Mouse (Mus musculus) lung, postnatal 10 days (tissue): ENCODE results near the gene Themis2.
"Not testable (repeated sequence)": the region's sequence is repeated elsewhere in the genome, so short reads cannot be mapped to it uniquely, and the experiment has no call there.

Experiments used
- DNase-seq: peaks from one replicate; pipeline ENCODE4 v3.0.0; 2021

Themis2 gene

DNA sequence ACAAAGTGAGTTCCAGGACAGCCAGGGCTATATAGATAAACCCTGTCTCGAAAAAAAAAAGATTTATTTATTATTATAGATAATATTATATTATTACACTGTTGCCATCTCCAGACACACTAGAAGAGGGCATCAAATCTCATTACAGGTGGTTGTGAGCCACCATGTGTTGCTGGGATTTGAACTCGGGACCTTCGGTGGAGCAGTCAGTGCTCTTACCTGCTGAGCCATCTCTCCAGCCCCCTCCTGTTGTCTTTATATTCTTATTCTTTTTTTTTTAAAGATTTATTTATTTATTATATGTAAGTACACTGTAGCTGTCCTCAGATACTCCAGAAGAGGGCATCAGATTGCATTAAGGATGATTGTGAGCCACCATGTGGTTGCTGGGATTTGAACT, 2.5 kb upstream of the Themis2 start:
- not testable (repeated sequence) for DNase-seq

DNA sequence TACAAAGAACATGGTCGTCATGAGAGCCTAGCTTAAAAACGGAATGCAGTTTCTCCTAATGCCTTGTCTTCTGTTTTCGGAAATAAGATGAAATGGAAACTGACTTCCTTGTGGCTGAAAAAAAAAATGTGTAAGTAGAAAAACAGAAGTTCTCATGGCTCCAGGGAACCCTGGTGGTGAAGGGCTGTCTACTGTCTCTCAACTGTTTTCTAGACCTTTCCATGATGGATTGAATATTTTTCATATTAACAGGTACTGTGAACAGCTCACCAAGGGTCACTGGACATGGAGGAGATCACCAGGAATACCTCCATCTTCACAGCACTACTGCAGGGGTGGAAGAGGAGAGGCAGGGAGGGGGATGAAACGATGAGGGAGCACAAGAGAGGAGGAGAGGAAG, 1.8 kb upstream of the Themis2 start:
- no peak for DNase-seq

DNA sequence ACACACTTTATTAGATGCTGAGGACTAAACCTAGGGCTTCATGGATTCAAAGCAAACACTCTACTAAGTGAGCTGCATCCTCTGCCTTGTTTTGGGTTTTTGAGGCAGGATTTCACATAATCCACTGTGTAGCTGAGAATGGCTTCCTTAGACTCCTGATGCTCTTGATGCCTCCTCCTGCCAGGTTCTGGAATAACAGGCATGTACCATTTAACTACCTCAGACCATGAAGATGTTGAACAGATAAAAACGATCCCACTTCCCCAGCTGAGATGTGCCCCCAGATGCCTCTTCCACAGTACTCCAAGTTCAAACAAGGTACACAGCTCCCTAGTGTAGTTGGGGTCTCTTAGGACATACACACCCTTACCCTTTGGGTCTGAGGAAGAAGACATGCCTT, 1.3 kb upstream of the Themis2 start:
- DNase-seq = no peak

DNA sequence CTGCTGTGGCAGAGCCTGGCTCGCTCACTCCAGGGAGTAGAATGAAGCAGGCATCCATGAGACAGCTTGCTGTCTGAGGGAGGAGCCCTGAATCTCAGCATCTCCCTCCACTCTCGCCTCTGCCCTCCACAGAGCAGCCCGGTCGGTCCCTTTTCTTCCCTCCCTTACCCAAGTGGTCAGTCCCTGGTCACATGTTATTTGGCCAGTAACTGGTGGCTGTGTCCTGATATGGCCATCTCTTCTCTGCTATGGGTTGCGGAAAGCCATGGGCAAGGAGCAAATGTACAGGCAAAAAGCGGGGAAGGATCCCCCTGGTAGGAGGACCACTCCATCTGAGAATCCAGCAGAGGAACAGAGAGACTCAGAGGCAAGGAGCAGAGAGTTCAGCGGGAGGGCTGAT, 1.0 kb downstream of the Themis2 start:
- DNase-seq = no peak

DNA sequence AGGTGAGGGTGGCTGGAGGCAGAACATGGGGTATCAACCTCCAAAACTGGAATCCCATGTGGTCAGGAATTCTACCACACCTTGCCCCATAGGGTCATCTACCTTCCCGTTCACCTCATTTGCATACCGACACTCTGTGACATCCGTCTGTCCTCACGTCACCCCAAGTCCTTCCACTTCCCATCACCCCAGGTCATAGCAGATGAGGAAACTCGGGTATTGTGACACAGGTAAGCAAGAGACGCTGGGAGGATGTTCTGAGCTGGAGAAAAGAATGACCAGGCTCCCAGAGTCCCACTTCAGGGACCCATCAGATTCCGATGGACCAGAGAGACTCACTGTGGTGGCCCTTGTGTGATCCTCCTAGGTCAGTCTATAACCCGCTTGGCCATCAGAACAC, 1.4 kb downstream of the Themis2 start:
- no peak for DNase-seq

DNA sequence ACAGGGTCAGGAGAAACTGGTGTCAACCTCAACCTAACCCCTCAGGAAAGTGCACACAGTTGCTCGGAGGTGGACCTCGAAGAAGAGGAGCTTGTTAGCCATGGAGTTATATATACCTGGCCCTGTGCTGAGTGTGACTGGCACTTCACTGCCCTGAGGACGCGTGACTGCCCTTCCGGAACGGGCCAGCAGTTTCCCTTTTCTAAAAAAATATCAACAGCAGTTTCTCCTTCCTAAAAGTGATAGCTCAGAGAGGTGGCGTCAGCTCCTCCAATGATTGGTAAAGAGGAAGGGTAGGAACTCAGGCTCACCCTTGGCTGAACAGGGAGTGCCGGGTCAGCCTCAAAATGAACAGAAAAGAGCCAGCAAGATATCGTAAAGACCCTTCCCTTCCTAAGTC, 2.2 kb downstream of the Themis2 start:
- no peak for DNase-seq

DNA sequence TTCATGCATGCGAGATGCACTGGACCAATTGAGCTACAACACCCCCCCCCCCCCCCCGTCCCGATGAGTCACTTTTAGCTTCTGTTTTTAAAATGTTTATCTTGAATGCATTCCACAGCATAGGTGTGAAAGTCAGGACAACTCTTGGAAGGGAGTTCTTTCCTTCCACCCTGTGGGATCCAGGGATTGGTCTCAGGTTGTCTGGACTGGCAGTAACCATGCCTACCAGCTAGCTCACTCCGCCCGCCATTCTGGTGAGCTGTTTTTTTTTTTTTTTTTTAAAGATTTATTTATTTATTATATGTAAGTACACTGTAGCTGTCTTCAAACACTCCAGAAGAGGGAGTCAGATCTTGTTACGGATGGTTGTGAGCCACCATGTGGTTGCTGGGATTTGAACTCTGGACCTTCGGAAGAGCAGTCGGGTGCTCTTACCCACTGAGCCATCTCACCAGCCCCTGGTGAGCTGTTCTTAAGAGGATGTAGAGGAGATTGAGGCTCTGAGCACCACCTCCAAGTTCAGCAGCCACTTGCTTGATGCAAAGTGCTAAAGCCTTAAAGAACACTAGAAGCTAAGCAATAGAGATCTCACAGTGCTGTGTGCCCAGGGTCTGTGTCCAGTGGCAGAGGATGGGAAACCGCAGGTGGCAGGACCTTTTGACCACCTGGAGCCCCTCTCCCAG, 2.7 kb downstream of the Themis2 start:
- not testable (repeated sequence) for DNase-seq

DNA sequence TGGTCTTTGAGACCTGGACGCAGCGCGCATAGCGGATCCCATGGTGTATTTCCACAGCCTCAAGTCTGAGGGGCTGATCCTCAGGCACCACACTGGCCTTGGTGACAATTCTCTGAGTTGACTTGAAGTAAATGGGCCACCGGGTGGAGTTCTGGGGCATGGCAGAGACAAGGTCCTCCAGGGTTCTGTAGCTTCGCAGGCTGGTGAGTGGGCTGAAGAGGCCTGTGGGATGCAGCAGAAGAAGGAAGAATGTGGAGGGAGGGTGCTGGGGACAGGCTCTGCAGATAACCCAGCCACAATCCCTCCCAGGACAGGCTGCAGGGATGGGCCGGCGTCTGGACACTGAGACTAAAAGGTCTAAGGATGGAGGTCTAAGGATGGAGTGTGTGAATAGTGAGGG, 6.5 kb downstream of the Themis2 start:
- no peak for DNase-seq

DNA sequence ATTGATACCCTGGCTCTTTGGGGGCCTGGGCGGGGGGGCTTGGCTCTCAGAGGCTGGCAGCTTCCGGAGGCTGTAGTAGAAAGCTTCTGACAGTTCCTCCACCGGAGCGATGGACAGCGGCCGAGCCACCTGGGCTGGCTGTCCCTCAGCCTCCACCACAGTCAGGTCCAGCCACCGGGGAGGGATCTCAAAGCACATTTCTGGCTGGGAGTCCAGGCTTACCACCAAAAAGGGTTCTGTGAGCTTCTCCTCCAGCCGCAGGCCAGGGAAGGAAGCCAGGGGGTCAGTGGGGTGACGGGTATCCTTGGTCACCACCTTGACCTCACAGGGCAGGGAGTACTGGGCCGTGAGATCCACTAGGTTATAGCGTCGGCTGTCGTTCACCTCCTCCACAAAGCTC, 11.0 kb downstream of the Themis2 start:
- no peak for DNase-seq

DNA sequence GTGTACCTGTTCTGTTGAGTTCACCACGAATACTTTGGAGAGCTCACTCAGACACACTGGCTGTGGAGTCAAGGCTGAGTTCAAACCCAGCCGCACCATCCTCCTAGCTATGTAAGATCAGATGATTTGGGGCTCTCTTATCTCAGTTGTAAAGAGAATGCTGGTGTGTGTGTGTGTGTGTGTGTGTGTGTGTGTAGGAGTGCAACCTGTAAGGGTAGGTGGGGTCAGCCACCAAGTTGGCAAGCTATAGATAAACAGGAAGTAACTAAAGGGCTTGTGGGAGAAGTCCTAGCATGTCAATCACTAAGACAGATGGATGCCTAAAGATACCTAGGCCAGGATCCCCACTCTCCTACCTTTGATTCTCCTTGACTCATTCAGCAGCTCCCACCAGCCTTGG, 12.5 kb downstream of the Themis2 start:
- DNase-seq = no peak

DNA sequence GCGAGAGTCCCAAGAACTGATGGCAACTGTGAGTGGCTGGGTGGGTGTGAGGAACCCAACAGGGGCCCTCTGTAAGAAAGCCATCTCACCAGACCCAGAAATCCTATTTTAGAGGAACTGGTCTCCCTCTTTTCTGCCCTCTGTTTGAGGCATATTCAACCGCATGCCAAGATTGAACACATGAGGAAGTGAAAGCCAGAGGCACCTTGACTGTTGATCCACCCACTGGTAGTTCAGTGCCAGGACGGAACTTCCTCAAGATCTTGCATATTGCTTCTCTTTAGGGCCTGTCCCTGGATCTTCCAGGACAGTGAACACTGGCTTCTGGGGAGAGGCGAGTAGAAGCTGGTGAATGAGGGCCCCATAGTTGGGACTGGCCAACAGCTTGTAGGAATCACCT, 15.9 kb downstream of the Themis2 start:
- no peak for DNase-seq

DNA sequence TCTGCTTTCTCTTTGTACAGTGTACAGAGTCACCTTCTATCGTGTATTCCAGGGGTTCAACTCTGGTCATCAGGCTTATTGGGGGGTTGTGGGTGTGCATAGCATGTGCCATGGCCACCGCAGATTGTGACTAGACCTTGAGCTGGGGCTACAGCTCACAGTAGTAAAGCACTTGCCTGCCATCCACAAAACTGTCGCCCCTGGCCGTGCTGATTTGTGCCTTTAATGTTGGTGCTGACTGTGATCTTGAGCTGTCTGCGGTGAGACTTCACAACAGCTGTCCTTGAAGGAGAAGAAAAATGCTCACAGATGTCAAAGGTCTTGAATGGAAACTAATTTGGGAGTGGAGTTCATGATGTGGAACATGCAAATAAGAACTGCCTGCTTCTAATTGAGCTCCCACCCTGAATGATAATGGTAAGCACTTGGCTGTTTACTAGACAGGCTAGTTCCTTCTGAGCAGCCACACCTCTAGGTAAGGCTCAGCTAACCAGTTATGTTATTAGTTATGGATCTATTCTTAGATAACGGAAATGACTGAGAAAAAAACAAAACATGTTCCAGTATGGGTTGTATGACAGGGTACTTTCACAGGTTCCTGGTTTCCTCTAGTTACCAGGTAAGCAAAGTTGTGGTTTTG, 17.5 kb downstream of the Themis2 start:
- DNase-seq = no peak

DNA sequence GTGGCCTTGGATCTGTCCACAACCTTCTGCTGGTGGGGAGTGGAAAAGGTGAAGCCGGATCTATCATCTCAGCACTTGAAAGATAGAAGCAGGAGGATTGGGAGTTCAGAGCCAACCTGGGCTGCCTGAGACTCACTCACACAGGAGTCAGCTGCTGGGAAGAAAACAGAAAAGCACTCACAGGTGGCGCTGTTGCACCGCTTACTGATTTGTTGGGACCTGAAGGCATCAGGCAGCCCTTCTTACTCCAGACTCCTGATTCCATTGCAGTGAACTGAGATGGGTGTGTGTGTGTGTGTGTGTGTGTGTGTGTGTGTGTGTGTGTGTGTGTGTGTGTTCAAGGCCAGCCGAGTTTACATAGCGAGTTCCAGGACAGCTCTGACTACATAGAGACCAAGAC, 19.4 kb downstream of the Themis2 start:
- peak; percentile 80 for DNase-seq

DNA sequence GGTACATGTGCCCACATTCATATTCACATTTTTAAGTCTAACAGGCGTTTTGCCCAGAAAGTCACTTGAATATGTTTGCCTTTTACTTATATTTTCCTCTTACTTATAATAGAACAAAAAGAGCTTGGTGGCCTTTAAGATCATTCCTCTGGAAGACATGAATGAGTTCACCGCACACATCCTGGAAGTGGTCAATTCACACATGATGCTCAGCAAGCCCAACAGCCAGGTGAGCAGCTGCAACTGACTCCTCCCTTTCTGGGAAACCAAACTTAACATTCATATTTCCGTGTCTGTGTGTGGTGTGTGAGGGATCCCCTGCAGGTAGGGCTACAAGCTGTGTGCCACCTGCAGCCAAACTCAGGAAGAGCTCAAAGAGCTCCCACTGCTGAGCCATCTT, 21.3 kb downstream of the Themis2 start:
- no peak for DNase-seq

DNA sequence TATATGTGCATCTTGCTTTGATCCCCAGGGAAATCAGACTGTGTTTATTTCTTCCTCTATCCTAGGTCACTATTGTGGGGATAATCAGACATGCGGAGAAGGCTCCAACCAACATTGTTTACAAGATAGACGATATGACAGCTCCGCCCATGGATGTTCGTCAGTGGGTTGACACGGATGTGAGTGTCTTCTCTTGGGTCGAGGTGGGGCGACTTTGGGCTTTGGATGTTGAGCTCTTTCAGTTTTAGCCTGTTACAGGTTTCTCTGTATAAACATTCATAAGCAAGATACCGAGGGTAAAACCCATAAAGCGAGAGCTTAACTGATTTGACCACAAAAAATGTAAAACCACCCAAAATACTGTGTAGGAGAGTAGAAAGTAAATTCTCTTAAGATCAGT, 24.4 kb downstream of the Themis2 start:
- DNase-seq = no peak

DNA sequence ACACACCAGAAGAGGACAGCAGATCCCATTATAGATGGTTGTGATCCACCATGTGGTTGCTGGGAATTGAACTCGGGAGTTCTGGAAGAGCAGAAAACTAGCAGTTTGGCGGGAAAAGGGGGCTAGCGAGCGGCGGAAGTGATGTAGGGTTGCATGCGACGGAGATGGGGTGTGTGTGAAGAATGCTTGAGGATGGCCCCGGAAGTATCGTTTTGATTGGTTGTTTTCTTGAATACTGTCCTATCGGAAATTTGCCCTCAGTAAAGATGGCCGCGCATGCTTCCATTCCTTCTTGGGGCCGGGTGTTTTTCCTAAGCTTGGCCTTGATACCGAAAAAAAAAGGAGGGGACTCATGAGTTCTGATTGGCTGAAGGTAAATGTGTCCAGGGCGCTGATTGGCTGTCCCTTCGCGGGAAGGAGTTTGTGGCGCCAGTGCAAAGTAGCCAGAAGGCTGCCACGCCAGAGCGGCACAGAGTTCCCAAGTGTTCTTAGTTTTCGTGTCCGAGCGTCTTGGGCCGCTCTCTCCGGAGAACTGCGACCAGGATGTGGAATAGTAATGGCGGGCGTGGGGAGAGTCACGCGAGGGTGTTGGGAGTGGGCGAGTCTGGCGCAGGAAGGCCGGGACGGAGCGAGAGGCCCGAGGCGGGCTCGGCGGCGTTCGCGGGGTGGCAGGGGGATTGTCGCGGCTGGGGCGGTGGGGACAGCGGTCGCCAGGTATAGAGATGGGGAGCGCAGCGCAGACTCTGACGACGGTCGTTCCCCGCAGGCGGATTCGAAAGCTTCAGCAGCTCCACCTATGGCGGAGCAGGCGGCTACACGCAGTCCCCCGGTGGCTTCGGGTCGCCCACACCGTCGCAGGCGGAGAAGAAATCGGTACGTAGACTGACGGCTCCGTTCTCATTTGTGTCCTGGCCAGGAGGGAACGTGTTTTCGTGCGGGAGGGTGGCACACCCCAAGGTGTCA, 28.0 kb downstream of the Themis2 start, which contains the start of gene Rpa2:
Rpa2 (plus strand) TSS at position 419 of the 963 bp plus-strand sequence.
- peak; percentile 99 for DNase-seq

DNA sequence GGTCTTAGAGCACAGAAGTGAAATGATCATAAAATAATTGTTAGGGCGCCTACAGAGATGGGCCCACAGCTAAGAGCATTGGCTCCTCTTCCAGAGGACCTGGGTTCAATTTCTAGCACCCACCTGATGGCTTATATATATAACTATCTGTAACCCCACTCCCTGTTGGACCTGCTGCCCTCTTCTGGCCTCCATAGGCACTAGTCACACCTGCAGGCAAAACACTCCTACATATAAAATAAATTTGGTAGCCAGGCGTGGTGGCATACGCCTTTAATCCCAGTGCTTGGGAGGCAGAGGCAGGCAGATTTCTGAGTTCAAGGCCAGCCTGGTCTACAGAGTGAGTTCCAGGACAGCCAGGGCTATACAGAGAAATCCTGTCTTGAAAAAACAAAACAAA, 33.1 kb downstream of the Themis2 start:
- DNase-seq = not testable (repeated sequence)

DNA sequence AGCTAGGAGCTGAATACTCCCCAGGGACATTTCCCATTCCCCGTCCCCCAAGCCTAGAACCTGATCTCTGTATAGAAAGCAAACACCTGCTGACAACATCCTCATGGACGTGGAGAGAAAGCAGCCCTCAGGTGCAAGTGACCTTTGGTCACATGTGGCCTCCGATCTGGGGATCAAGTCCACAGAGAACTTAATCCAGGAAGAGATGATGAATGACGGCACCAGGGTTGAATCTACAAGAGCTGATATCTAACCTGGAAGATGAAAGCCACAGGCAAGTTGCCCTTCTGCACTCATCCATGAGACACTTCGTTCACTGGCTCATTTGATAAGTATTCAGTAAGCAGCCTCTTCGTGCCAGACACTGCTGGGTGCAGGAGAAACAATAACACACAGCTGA, 33.6 kb downstream of the Themis2 start:
- no peak for DNase-seq

DNA sequence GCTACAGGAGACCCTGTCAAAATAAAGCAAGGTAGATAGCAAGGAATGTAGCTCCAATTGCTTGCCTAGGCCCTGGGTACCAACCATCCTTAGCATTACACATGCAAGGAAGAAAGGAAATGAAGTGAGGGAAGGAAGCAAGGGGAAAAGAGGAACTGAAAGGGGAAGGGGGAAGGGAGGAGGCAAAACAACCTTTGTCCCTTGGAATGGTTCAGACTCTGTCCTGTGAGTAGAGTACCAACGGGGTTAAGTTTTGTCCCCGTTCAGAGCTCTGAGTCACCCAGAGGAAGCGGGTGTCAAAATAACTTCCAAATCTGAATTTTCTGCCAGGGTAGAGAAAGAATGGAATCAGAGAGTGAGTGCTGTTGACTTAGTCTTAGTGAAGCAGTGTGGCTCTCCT, 35.9 kb downstream of the Themis2 start:
- DNase-seq = no peak

DNA sequence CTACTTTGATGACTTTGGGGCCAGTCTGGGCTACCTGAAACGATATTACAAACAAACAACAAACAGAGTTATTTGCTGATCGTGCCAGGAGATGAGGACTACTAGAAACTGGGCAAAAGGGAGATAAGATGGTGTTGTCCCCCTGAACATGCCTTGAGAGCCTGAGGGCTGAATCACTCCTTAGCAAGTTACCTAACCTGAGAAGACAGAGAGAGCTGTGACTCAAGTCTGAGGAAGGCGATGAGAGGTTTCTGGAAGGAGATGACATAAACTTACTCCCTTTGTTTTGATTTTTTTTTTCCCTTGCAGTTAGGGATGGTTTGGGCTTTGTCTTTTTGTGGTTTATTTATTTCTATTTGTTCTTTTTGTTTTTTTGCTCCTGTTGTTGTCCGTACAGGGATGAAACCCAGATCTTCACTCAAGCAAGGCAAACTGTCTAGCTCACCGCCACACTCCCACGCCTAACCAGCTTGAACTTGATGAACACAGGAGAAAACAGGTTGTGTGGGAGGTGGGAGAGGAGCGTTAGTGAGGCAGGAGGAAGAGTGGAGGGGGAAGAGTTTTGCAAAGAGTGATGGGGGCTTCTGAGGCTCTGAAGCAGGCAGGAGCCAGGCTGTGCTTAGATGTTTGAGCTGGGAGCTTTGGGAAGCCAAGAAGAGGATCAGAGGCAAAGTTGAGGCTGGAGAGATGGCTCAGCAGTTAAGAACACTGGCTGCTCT, 38.4 kb downstream of the Themis2 start:
- no peak for DNase-seq

DNA sequence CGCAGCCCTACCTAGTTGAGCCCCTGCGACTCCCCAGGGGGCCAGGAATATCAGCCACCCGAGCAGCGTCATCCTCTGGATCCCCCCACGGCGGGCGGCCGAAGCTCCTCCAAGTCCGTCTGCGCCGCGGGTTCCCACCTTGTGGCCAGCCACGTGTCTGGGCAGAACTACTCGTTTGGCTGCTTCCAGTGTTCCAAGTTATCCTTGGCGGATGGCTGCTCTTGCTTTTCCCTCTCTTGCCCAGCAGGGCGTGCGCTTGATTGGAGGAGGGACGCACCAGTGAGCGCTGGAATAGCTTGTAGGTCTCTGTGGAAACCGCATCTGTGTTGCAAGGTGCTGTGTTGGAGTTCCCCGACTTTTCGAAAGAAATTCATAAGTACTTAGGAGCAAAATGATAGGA, 39.2 kb downstream of the Themis2 start, which contains the start of gene Smpdl3b:
Smpdl3b (minus strand) TSS at position 279 of the 400 bp plus-strand sequence.
- peak; percentile 84 for DNase-seq

DNA sequence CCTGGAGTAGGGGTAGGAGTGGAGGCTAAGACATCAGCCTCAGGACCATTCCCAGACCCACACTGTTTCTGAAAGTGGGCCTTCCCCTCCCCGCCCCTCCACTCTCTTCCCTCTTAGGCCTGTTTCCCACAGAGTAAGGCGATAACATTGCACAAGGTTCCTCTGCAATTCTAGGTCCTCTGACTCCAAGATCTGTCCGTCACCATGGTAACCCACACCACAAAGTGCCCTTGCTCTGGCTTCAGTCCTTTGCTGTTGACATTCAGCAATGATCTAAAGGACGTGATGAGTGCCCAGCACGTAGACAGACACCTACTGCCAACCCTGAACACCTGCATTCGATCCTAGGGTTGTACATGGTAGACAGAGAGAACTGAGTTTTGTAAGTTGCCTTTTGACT, 43.2 kb downstream of the Themis2 start:
- DNase-seq = no peak
